Mouse (Mus musculus) limb, embryonic 14.5 days (tissue): Measurements from ENCODE around the gene Gosr2. TPM values are rescaled to one million over a fixed set of nuclear protein-coding genes. Genes with fewer than 3 reads are reported as not detected.

Experiments
- ATAC-seq: fragments of 200-750 bp; cut with Nextera tagmentation; 2 replicates; pipeline ENCODE4 v1.8.0; 2017; ENCODE audit warnings: low read depth, moderate number of reproducible peaks, moderate TSS enrichment; ENCODE audit not compliant: low FRiP score
- DNase-seq: peaks from one replicate; pipeline ENCODE4 v3.0.0-alpha.2; 2015; ENCODE audit warnings: low spot score
- H3K27ac ChIP-seq: fragments of 300-500 bp; sonication (generic); replicated peaks from 2 replicates; pipeline ENCODE4 v1.5.1; 2014; ENCODE audit warnings: low read depth, mild to moderate bottlenecking, low read length, moderate library complexity, mixed read lengths
- H3K27me3 ChIP-seq: fragments of 300-500 bp; sonication (generic); 2 replicates; pipeline ENCODE4 v1.6.1; 2014; ENCODE audit warnings: low read length, mixed read lengths; ENCODE audit not compliant: control insufficient read depth, insufficient read depth
- H3K36me3 ChIP-seq: fragments of 300-500 bp; sonication (generic); 2 replicates; pipeline ENCODE4 v1.6.1; 2014; ENCODE audit warnings: mild to moderate bottlenecking, low read length, moderate library complexity, mixed read lengths; ENCODE audit not compliant: control insufficient read depth, insufficient read depth
- H3K4me1 ChIP-seq: fragments of 300-500 bp; sonication (generic); 2 replicates; pipeline ENCODE4 v1.6.1; 2014; ENCODE audit warnings: antibody characterized with exemption, low read length, mixed read lengths; ENCODE audit not compliant: control insufficient read depth, insufficient read depth
- H3K4me2 ChIP-seq: fragments of 300-500 bp; sonication (generic); replicated peaks from 2 replicates; pipeline ENCODE4 v1.6.1; 2014; ENCODE audit warnings: low read depth, mild to moderate bottlenecking, low read length, moderate library complexity; ENCODE audit not compliant: severe bottlenecking
- H3K4me3 ChIP-seq: fragments of 300-500 bp; sonication (generic); replicated peaks from 2 replicates; pipeline ENCODE4 v1.5.1; 2014; ENCODE audit warnings: low read length
- H3K9ac ChIP-seq: fragments of 300-500 bp; sonication (generic); 2 replicates; pipeline ENCODE4 v1.6.1; 2014; ENCODE audit warnings: mild to moderate bottlenecking, low read depth, low read length, moderate library complexity; ENCODE audit not compliant: severe bottlenecking
- H3K9me3 ChIP-seq: fragments of 300-500 bp; sonication (generic); 2 replicates; pipeline ENCODE4 v1.6.1; 2016; ENCODE audit warnings: low read length; ENCODE audit not compliant: control insufficient read depth
- POLR2A ChIP-seq: fragments of 200-500 bp; IDR thresholded peaks from 2 replicates; pipeline ENCODE4 v1.8.0; 2012; ENCODE audit warnings: inconsistent platforms, mild to moderate bottlenecking, moderate library complexity, borderline replicate concordance; ENCODE audit not compliant: insufficient read depth, insufficient read length; ENCODE audit errors: extremely low read depth
- WGBS: fragments of 180-500 bp; shearing (Covaris S2); extraction: QIAGEN DNeasy Blood & Tissue Kit; methylation state at CpG from one replicate; pipeline ENCODE4 v1.1.7; 2014; 5-methylcytosine and 5-hydroxymethylcytosine counted together
- polyA plus RNA-seq, 2 experiments: library from polyadenylated mRNA; depleted of rRNA in 1 of 2; stranded (reverse) in 1 of 2; unstranded in 1 of 2; fragments of >200 nt; fragmentation: Nextera tagmentation in 1 of 2; extraction: Ambion mirVana in 1 of 2; gene quantifications; 2 replicates each; pipeline versions ENCODE4 v1.2.1 to v1.2.3; 2012 to 2014

The Gosr2 gene
- polyA plus RNA-seq, 2 experiments, result 104 to 106 TPM

DNA sequence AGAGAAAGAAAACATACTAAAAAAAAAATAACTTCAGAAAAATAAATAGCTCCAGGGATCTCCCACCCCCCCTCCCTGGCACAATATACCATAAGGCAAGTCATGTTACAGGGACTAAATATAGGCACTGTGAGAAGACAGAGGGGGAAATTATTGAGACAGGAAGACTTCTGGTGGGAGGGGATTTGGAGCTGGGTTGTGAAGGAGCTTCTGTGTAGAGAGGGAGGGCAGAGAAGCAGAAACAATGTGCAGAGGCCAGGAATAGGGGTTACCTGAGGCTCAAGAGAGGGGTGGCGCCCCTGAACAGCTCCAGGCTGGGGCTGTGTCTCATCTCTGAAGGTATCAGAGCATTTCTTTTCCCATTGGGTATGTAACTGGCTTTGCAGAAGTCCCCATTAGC is 32.0 kb downstream of the Gosr2 start:
- TF ChIP-seq POLR2A, result no peak
- 67% methylated on average over 1 of the region's 1 CpGs for WGBS
- DNase-seq, result no peak
- Histone ChIP-seq H3K4me2 (no peak overlapping the region), H3K27me3 (0 out of 2 replicates have a peak, but pooled peaks cover 4% of the 10 kb centered on the region), H3K9ac (0 out of 2 replicates have a peak overlapping the region, but pooled peaks have one; percentile 17), H3K4me1 (peaks cover 11% of the 10 kb centered on the region; the same call in 1 of the 2 replicates), H3K36me3 (no peaks in the 10 kb centered on the region), H3K4me3 (no peak overlapping the region), H3K27ac (no peak overlapping the region), H3K9me3 (no peaks in the 10 kb centered on the region)
- ATAC-seq, result no peak

DNA sequence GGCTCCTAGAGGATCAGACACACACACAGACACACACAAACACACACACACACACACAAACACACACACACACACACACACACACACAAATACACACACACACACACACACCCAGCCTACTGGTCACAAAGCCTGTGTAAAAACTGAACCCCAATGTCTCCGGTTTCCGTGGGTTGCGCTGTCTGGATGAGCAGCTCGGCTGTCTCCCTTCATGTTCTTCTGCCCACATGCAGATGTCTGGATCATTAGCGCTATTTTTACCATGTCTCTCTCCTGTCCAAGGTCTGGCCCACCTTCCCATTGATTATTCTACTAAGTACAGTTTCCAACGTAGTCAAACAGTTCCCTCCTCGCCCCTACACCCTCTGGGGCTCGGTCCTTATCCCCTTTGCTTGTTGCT is 34.6 kb downstream of the Gosr2 start:
- 81% methylated on average over 8 of the region's 8 CpGs for WGBS
- no peak for DNase-seq

DNA sequence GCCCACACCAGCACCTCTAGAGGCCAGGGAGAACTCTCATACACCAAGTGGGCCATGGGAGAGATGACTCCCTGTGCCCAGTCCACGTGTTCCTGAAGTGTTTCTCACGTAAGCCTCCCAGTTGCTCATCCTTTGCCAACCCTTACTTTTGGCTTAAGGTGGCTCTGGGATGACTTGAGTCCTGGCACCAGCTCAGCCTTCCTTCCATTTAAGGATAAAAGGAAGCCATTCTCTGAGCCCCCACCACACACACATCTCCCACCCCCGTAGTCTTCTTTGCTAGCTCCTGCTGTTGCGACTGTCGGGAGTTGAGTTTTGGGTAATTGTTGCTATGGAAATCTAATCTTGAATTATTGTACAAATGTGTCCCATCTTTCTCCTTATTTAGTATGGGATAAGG is 35.2 kb downstream of the Gosr2 start:
- peaks cover 11% of the 10 kb centered on the region; the same call in 1 of the 2 replicates for H3K4me1 ChIP-seq
- H3K36me3 ChIP-seq, result no peaks in the 10 kb centered on the region
- ATAC-seq, result no peak
- no peak for DNase-seq
- H3K27ac ChIP-seq, result no peak overlapping the region
- TF ChIP-seq POLR2A, result no peak
- H3K4me2 ChIP-seq, result no peak overlapping the region
- no peak overlapping the region for H3K9ac ChIP-seq
- 0 out of 2 replicates have a peak, but pooled peaks cover 4% of the 10 kb centered on the region for H3K27me3 ChIP-seq
- no peak overlapping the region for H3K4me3 ChIP-seq
- H3K9me3 ChIP-seq, result no peaks in the 10 kb centered on the region
- 84% methylated on average over 5 of the region's 5 CpGs for WGBS

More for the DNA sequence above, 34.6 kb downstream of the Gosr2 start:
- Histone ChIP-seq H3K36me3 (no peaks in the 10 kb centered on the region), H3K27ac (no peak overlapping the region), H3K4me2 (no peak overlapping the region), H3K27me3 (0 out of 2 replicates have a peak, but pooled peaks cover 4% of the 10 kb centered on the region), H3K4me1 (peaks cover 11% of the 10 kb centered on the region; the same call in 1 of the 2 replicates), H3K9ac (no peak overlapping the region), H3K9me3 (no peaks in the 10 kb centered on the region), H3K4me3 (no peak overlapping the region)
- TF ChIP-seq POLR2A, result no peak
- ATAC-seq, result no peak

DNA sequence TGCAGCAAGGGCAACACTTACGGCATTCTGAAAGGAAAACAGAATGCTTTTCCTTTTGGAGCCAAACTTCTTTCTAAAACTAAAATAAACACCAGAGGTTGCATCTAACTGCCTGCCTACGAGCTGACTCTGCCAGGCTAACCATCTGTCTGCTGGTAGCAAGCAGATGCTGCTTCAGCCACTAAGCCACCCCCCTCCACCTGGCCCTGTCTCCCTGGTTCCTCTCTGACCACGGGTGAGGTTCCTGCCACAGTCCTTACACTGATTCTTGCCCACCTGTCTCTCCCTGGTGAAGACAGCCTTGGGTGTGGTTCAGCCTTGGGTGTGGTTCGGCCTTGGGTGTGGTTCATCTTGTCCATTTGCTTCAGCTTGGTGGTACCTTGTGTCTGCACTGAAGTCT is 35.8 kb downstream of the Gosr2 start:
- WGBS, result 63% methylated on average over 4 of the region's 4 CpGs
- TF ChIP-seq POLR2A, result no peak
- Histone ChIP-seq H3K27me3 (0 out of 2 replicates have a peak, but pooled peaks cover under 1% of the 10 kb centered on the region), H3K9ac (no peak overlapping the region), H3K36me3 (no peaks in the 10 kb centered on the region), H3K4me3 (no peak overlapping the region), H3K4me1 (peaks cover 6% of the 10 kb centered on the region; the same call in 1 of the 2 replicates), H3K4me2 (no peak overlapping the region), H3K27ac (no peak overlapping the region), H3K9me3 (no peaks in the 10 kb centered on the region)
- ATAC-seq (no peak), DNase-seq (no peak)

DNA sequence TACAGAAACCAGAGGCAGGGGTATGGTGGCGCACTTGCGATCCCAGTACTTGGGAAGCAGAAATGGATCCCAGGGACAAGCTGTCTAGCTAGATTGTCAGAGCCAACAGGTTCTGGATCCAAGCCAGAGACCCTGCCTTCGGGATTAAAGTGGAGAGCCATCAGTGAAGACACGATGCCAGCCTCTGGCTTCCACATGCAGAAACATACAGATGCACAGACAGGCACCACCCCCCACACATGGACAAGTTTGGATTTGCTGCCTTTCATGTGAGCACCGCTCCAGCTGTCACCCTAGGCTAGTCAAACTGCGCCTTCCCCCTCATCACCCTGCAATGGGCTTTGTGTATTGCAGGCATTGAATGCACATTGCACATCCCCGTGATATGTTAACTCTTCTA is 39.5 kb downstream of the Gosr2 start:
- no peaks in the 10 kb centered on the region for H3K4me1 ChIP-seq
- no peaks in the 10 kb centered on the region for H3K36me3 ChIP-seq
- no peak overlapping the region for H3K4me2 ChIP-seq
- DNase-seq (no peak), ATAC-seq (no peak)
- no peak overlapping the region for H3K9ac ChIP-seq
- H3K9me3 ChIP-seq, result no peaks in the 10 kb centered on the region
- no peak overlapping the region for H3K27ac ChIP-seq
- 82% methylated on average over 7 of the region's 7 CpGs for WGBS
- no peak overlapping the region for H3K4me3 ChIP-seq
- TF ChIP-seq POLR2A, result no peak
- H3K27me3 ChIP-seq, result no peaks in the 10 kb centered on the region
